Mouse (Mus musculus) neural tube, embryonic 14.5 days (tissue): ENCODE data around the gene Tor1a. TPM values are rescaled to one million over a fixed set of nuclear protein-coding genes. Genes with fewer than 3 reads are reported as not detected.
"Not testable (repeated sequence)": the region's sequence is repeated elsewhere in the genome, so short reads cannot be mapped to it uniquely, and the experiment has no call there.

ENCODE experiments used
- ATAC-seq: fragments of 200-750 bp; cut with Nextera tagmentation; 2 replicates; pipeline ENCODE4 v1.8.0; 2017; ENCODE audit warnings: low read depth, mild to moderate bottlenecking, moderate TSS enrichment, moderate library complexity
- H3K27ac ChIP-seq: fragments of 300-500 bp; sonication (generic); 2 replicates; pipeline ENCODE4 v1.5.1; 2014; ENCODE audit warnings: low read depth, mild to moderate bottlenecking, control low read depth, low read length, moderate library complexity, mixed read lengths
- H3K27me3 ChIP-seq: fragments of 300-500 bp; sonication (generic); 2 replicates; pipeline ENCODE4 v1.6.1; 2014; ENCODE audit warnings: low read length; ENCODE audit not compliant: control insufficient read depth, insufficient read depth
- H3K36me3 ChIP-seq: fragments of 300-500 bp; sonication (generic); 2 replicates; pipeline ENCODE4 v1.6.1; 2014; ENCODE audit warnings: low read length, mixed read lengths; ENCODE audit not compliant: control insufficient read depth, insufficient read depth
- H3K4me1 ChIP-seq: fragments of 300-500 bp; sonication (generic); 2 replicates; pipeline ENCODE4 v1.6.1; 2014; ENCODE audit warnings: low read length; ENCODE audit not compliant: control insufficient read depth, insufficient read depth
- H3K4me2 ChIP-seq: fragments of 300-500 bp; sonication (generic); 2 replicates; pipeline ENCODE4 v1.6.1; 2014; ENCODE audit warnings: mild to moderate bottlenecking, low read depth, low read length, control low read depth
- H3K4me3 ChIP-seq: fragments of 300-500 bp; sonication (generic); 2 replicates; pipeline ENCODE4 v1.5.1; 2014; ENCODE audit warnings: low read depth, low read length, control low read depth, mixed read lengths
- H3K9ac ChIP-seq: fragments of 300-500 bp; sonication (generic); replicated peaks from 2 replicates; pipeline ENCODE4 v1.6.1; 2014; ENCODE audit warnings: low read depth, mild to moderate bottlenecking, control low read depth, low read length, mixed read lengths
- H3K9me3 ChIP-seq: fragments of 300-500 bp; sonication (generic); 2 replicates; pipeline ENCODE4 v1.6.1; 2016; ENCODE audit warnings: low read length; ENCODE audit not compliant: control insufficient read depth
- WGBS: fragments of 180-500 bp; shearing (Covaris S2); extraction: QIAGEN DNeasy Blood & Tissue Kit; methylation state at CpG from one replicate; pipeline ENCODE4 v1.1.7; 2014; 5-methylcytosine and 5-hydroxymethylcytosine counted together
- polyA plus RNA-seq: library from polyadenylated mRNA; unstranded; fragments of >200 nt; fragmentation: Nextera tagmentation; extraction: Ambion mirVana; gene quantifications from 2 replicates; pipeline ENCODE4 v1.2.1, GENCODE M21; 2014

Tor1a gene
- polyA plus RNA-seq, 1 experiment from 2014 or later = 81.5 TPM

- not testable (repeated sequence) for H3K9me3 ChIP-seq, H3K4me1 ChIP-seq, H3K4me2 ChIP-seq, ATAC-seq, H3K36me3 ChIP-seq, H3K4me3 ChIP-seq, H3K27me3 ChIP-seq, H3K9ac ChIP-seq, H3K27ac ChIP-seq
- 66% methylated on average over 6 of the region's 6 CpGs for WGBS
Measured at GRCm38 (mm10) chr2:30915933-30916332, 51.8 kb downstream of the Tor1a start.

- Histone ChIP-seq H3K9ac (no peak overlapping the region), H3K4me3 (no peak overlapping the region), H3K4me1 (no peaks in the 10 kb centered on the region), H3K27me3 (no peaks in the 10 kb centered on the region), H3K27ac (no peak overlapping the region), H3K9me3 (no peaks in the 10 kb centered on the region), H3K36me3 (no peaks in the 10 kb centered on the region), H3K4me2 (no peak overlapping the region)
- ATAC-seq = no peak
- WGBS = 85% methylated on average over 5 of the region's 5 CpGs
Measured at GRCm38 (mm10) chr2:30915376-30915775, 52.4 kb downstream of the Tor1a start.

GRCm38 (mm10) chr2:30914836-30915235 lies 52.9 kb downstream of the Tor1a start:
- H3K4me2 ChIP-seq = no peak overlapping the region
- H3K9ac ChIP-seq = no peak overlapping the region
- WGBS = 41% methylated on average over 3 of the region's 3 CpGs
- no peak overlapping the region for H3K27ac ChIP-seq
- ATAC-seq = no peak
- no peaks in the 10 kb centered on the region for H3K9me3 ChIP-seq
- no peak overlapping the region for H3K4me3 ChIP-seq
- H3K27me3 ChIP-seq = no peaks in the 10 kb centered on the region
- no peaks in the 10 kb centered on the region for H3K36me3 ChIP-seq
- no peaks in the 10 kb centered on the region for H3K4me1 ChIP-seq

GRCm38 (mm10) chr2:30913022-30913421 lies 54.7 kb downstream of the Tor1a start:
- no peaks in the 10 kb centered on the region for H3K4me1 ChIP-seq
- no peak overlapping the region for H3K4me2 ChIP-seq
- no peaks in the 10 kb centered on the region for H3K9me3 ChIP-seq
- H3K9ac ChIP-seq = no peak overlapping the region
- H3K4me3 ChIP-seq = no peak overlapping the region
- H3K27me3 ChIP-seq = no peaks in the 10 kb centered on the region
- H3K27ac ChIP-seq = no peak overlapping the region
- H3K36me3 ChIP-seq = no peaks in the 10 kb centered on the region
- no peak for ATAC-seq
- WGBS = 80% methylated on average over 8 of the region's 8 CpGs

GRCm38 (mm10) chr2:30912291-30912773 lies 55.4 kb downstream of the Tor1a start:
- Histone ChIP-seq H3K9ac (no peak overlapping the region), H3K27ac (no peak overlapping the region), H3K4me1 (no peaks in the 10 kb centered on the region), H3K4me2 (no peak overlapping the region), H3K36me3 (no peaks in the 10 kb centered on the region), H3K9me3 (no peaks in the 10 kb centered on the region), H3K27me3 (no peaks in the 10 kb centered on the region), H3K4me3 (no peak overlapping the region)
- no peak for ATAC-seq
- WGBS = 69% methylated on average over 4 of the region's 4 CpGs

Other genes with a start within 250 kb of the Tor1a start
- 0.89 and 1.9 TPM in 2 replicates for gene 1700001O22Rik, start 164.3 kb downstream of the Tor1a start, polyA plus RNA-seq
- 105 and 112 TPM in 2 replicates for gene Ntmt1, start 160.1 kb downstream of the Tor1a start, polyA plus RNA-seq
- 35.9 and 36.9 TPM in 2 replicates for gene Asb6, start 137.6 kb downstream of the Tor1a start, polyA plus RNA-seq
- 0.70 and 0.99 TPM in 2 replicates for gene Prrx2, start 133.0 kb downstream of the Tor1a start, polyA plus RNA-seq
- 1.6 and 1.8 TPM in 2 replicates for gene Ptges, start 38.1 kb downstream of the Tor1a start, polyA plus RNA-seq
- 16.3 and 17.5 TPM in 2 replicates for gene Tor1b, start 15.0 kb downstream of the Tor1a start, polyA plus RNA-seq
- gene BC005624, start 14.3 kb upstream of the Tor1a start, polyA plus RNA-seq = 75.7 and 81.5 TPM in 2 replicates
- 32.6 and 41.5 TPM in 2 replicates for gene Usp20, start 14.3 kb upstream of the Tor1a start, polyA plus RNA-seq
- gene Fnbp1, start 174.1 kb upstream of the Tor1a start, polyA plus RNA-seq = 32.6 and 33.3 TPM in 2 replicates
- 24.2 and 27.8 TPM in 2 replicates for gene Gpr107, start 184.4 kb upstream of the Tor1a start, polyA plus RNA-seq